Mouse (Mus musculus) spleen, postnatal 10 days (tissue): Measurements from ENCODE around the gene Wnt10a.
A peak's percentile ranks its signal among the peaks of the same experiment; 100 is the strongest.

Source experiments
- DNase-seq, 2 experiments: peaks; one replicate each; pipeline ENCODE4 v3.0.0; 2021 to 2022; ENCODE audit warnings: low spot score in 2 of 2

The Wnt10a gene

GRCm38 (mm10) chr1:74791249-74791648 lies at the start of gene Wnt10a:
Gene Wnt10a (plus strand): TSS chr1:74791516.
- DNase-seq: peak in 1 of 2 experiments; percentile 51

- DNase-seq: no peak
These were observed 44.0 kb upstream of the Wnt10a start for GRCm38 (mm10) chr1:74747335-74747734.

GRCm38 (mm10) chr1:74748643-74749271 lies 42.6 kb upstream of the Wnt10a start, which contains the start of gene Prkag3:
Gene Prkag3 (minus strand): TSS chr1:74749221.
- peak; percentile 33 to 75 for DNase-seq

- DNase-seq: no peak
These were observed 42.0 kb upstream of the Wnt10a start for GRCm38 (mm10) chr1:74749301-74749700.

- DNase-seq: no peak
These were observed 40.6 kb upstream of the Wnt10a start for GRCm38 (mm10) chr1:74750683-74751082.

- no peak for DNase-seq
These were observed 39.2 kb upstream of the Wnt10a start for GRCm38 (mm10) chr1:74752150-74752549.

GRCm38 (mm10) chr1:74752833-74753232 lies 38.5 kb upstream of the Wnt10a start:
- DNase-seq: no peak

GRCm38 (mm10) chr1:74753266-74753974 lies 37.9 kb upstream of the Wnt10a start:
- no peak for DNase-seq

GRCm38 (mm10) chr1:74754175-74754785 lies 37.0 kb upstream of the Wnt10a start:
- DNase-seq: no peak

- no peak for DNase-seq
These were observed 31.5 kb upstream of the Wnt10a start for GRCm38 (mm10) chr1:74759773-74760172.

GRCm38 (mm10) chr1:74763081-74763480 lies 28.2 kb upstream of the Wnt10a start:
- DNase-seq: peak in 1 of 2 experiments; percentile 79

- DNase-seq: no peak
These were observed 20.4 kb upstream of the Wnt10a start for GRCm38 (mm10) chr1:74770727-74771466.

- no peak for DNase-seq
These were observed 19.9 kb upstream of the Wnt10a start for GRCm38 (mm10) chr1:74771467-74771844.

- DNase-seq: no peak
These were observed 19.6 kb upstream of the Wnt10a start, which contains the start of gene Wnt6 for GRCm38 (mm10) chr1:74771845-74771930. Gene Wnt6 (plus strand): TSS chr1:74771892.

- DNase-seq: no peak
These were observed 19.2 kb upstream of the Wnt10a start for GRCm38 (mm10) chr1:74771931-74772620.

- DNase-seq: peak in 1 of 2 experiments; percentile 61
These were observed 18.2 kb upstream of the Wnt10a start for GRCm38 (mm10) chr1:74773136-74773535.

GRCm38 (mm10) chr1:74774062-74774461 lies 17.3 kb upstream of the Wnt10a start:
- DNase-seq: no peak

- peak in 1 of 2 experiments; percentile 55 for DNase-seq
These were observed 15.5 kb upstream of the Wnt10a start for GRCm38 (mm10) chr1:74775816-74776215.

GRCm38 (mm10) chr1:74778934-74779486 lies 12.3 kb upstream of the Wnt10a start:
- DNase-seq: no peak

- DNase-seq: peak in 1 of 2 experiments; percentile 35
These were observed 9.3 kb upstream of the Wnt10a start for GRCm38 (mm10) chr1:74782045-74782444.

GRCm38 (mm10) chr1:74783554-74783953 lies 7.8 kb upstream of the Wnt10a start:
- no peak for DNase-seq
